Mouse (Mus musculus) heart, adult 2 months (tissue): ENCODE measurements at regions not wholly inside any gene's neighbourhood (a gene's known extent, or its start where the extent isn't known, plus 50 kb on each side); places are given as distances from the start of the nearest gene placed in this dataset.

Experiments used
- DNase-seq, 2 experiments: peaks; one replicate each; pipeline ENCODE4 v3.0.0; 2021
- H3K27ac ChIP-seq: fragments of 200-600 bp; 2 replicates; pipeline ENCODE4 v1.8.1; 2022
- H3K27me3 ChIP-seq: fragments of 200-500 bp; 2 replicates; pipeline ENCODE4 v1.6.1; 2012; ENCODE audit warnings: mild to moderate bottlenecking, low read length, inconsistent platforms, mixed read lengths; ENCODE audit not compliant: control insufficient read depth, insufficient read depth
- H3K36me3 ChIP-seq: fragments of 200-500 bp; 2 replicates; pipeline ENCODE4 v1.6.1; 2012; ENCODE audit warnings: low read length, inconsistent platforms; ENCODE audit not compliant: control insufficient read depth, insufficient read depth
- H3K4me1 ChIP-seq: fragments of 200-500 bp; 2 replicates; pipeline ENCODE4 v1.6.1; 2011; ENCODE audit warnings: low read length; ENCODE audit not compliant: control insufficient read depth, insufficient read depth
- H3K4me3 ChIP-seq: fragments of 200-600 bp; 2 replicates; pipeline ENCODE4 v1.8.1; 2022
- H3K79me2 ChIP-seq: fragments of 200-500 bp; replicated peaks from 2 replicates; pipeline ENCODE4 v1.6.1; 2012; ENCODE audit warnings: mild to moderate bottlenecking, inconsistent platforms, low read length, moderate library complexity, mixed read lengths; ENCODE audit not compliant: control insufficient read depth, insufficient read depth
- H3K9ac ChIP-seq: fragments of 200-500 bp; 2 replicates; pipeline ENCODE4 v1.6.1; 2012; ENCODE audit warnings: low read depth, mild to moderate bottlenecking, control low read depth, inconsistent platforms, low read length, mixed read lengths
- CTCF ChIP-seq: fragments of 200-600 bp; IDR thresholded peaks from 2 replicates; pipeline ENCODE4 v1.8.1; 2022; ENCODE audit warnings: antibody characterized with exemption, mild to moderate bottlenecking, moderate library complexity
- EP300 ChIP-seq: fragments of 200-500 bp; IDR thresholded peaks from 2 replicates; pipeline ENCODE4 v1.6.1; 2011; ENCODE audit warnings: low read depth, low read length, control low read depth; ENCODE audit not compliant: insufficient read depth
- POLR2A ChIP-seq: fragments of 200-500 bp; IDR thresholded peaks from 2 replicates; pipeline ENCODE4 v1.6.1; 2011; ENCODE audit warnings: mild to moderate bottlenecking, low read depth, low read length, control low read depth; ENCODE audit not compliant: insufficient read depth
- WGBS: fragments of 180-500 bp; shearing (Covaris S2); methylation state at CpG from one replicate; pipeline ENCODE4 v1.1.7; 2018; 5-methylcytosine and 5-hydroxymethylcytosine counted together
- intact Hi-C: fragments of 180-260 bp; cut with DNase I; formaldehyde crosslinking; loops from one replicate; pipeline ENCODE4 v1.15.1; 2025

- intact Hi-C loops = no loop called here
- DNase-seq = no peak
- Histone ChIP-seq H3K9ac (no peak overlapping the region), H3K4me3 (no peak overlapping the region), H3K27ac (no peak overlapping the region), H3K36me3 (no peaks in the 10 kb centered on the region), H3K27me3 (no peaks in the 10 kb centered on the region), H3K79me2 (no peaks in the 10 kb centered on the region), H3K4me1 (0 out of 2 replicates have a peak, but pooled peaks cover 1% of the 10 kb centered on the region)
- 47% methylated on average over 3 of the region's 3 CpGs for WGBS
- TF ChIP-seq EP300 = no peak
- TF ChIP-seq CTCF = no peak
- no peak for TF ChIP-seq POLR2A
Observed at GRCm38 (mm10) chr16:55612873-55613272, 225.8 kb downstream of the Nfkbiz start.

GRCm38 (mm10) chr16:55612001-55612400 lies 226.7 kb downstream of the Nfkbiz start:
- Histone ChIP-seq H3K36me3 (peaks cover under 1% of the 10 kb centered on the region), H3K4me3 (no peak overlapping the region), H3K79me2 (no peaks in the 10 kb centered on the region), H3K27me3 (no peaks in the 10 kb centered on the region), H3K4me1 (no peaks in the 10 kb centered on the region), H3K9ac (no peak overlapping the region), H3K27ac (no peak overlapping the region)
- no peak for DNase-seq
- 67% methylated on average over 5 of the region's 5 CpGs for WGBS
- intact Hi-C loops = no loop called here
- TF ChIP-seq CTCF (no peak), POLR2A (no peak), EP300 (no peak)

- no peaks in the 10 kb centered on the region for H3K27me3 ChIP-seq
- TF ChIP-seq POLR2A = no peak
- TF ChIP-seq CTCF = no peak
- no peak for TF ChIP-seq EP300
- intact Hi-C loops = no loop called here
- no peaks in the 10 kb centered on the region for H3K4me1 ChIP-seq
- H3K4me3 ChIP-seq = no peak overlapping the region
- no peak for DNase-seq
- H3K36me3 ChIP-seq = peaks cover 5% of the 10 kb centered on the region
- no peak overlapping the region for H3K27ac ChIP-seq
- WGBS = 86% methylated on average over 3 of the region's 3 CpGs
- no peak overlapping the region for H3K9ac ChIP-seq
- H3K79me2 ChIP-seq = no peaks in the 10 kb centered on the region
Observed at GRCm38 (mm10) chr16:55611172-55611571, 227.5 kb downstream of the Nfkbiz start.

- WGBS = 69% methylated on average over 3 of the region's 3 CpGs
Observed at GRCm38 (mm10) chr16:55608361-55608760, 230.3 kb downstream of the Nfkbiz start.

GRCm38 (mm10) chr16:55606447-55607239 lies 232.1 kb downstream of the Nfkbiz start:
- no peaks in the 10 kb centered on the region for H3K79me2 ChIP-seq
- intact Hi-C loops = no loop called here
- peaks cover 4% of the 10 kb centered on the region for H3K4me1 ChIP-seq
- no peak overlapping the region for H3K4me3 ChIP-seq
- WGBS = 63% methylated on average over 7 of the region's 7 CpGs
- TF ChIP-seq CTCF = no peak
- no peak for TF ChIP-seq EP300
- no peak for TF ChIP-seq POLR2A
- peaks cover 6% of the 10 kb centered on the region for H3K36me3 ChIP-seq
- H3K9ac ChIP-seq = no peak overlapping the region
- H3K27ac ChIP-seq = peak overlapping the region; percentile 31; the same call in 1 of the 2 replicates
- no peak for DNase-seq
- H3K27me3 ChIP-seq = no peaks in the 10 kb centered on the region

More at GRCm38 (mm10) chr16:55608361-55608760, 230.3 kb downstream of the Nfkbiz start:
- no peak for TF ChIP-seq POLR2A
- TF ChIP-seq EP300 = no peak
- TF ChIP-seq CTCF = no peak
- Histone ChIP-seq H3K79me2 (no peaks in the 10 kb centered on the region), H3K4me1 (peaks cover 4% of the 10 kb centered on the region), H3K4me3 (no peak overlapping the region), H3K9ac (no peak overlapping the region), H3K27me3 (no peaks in the 10 kb centered on the region), H3K36me3 (peaks cover 6% of the 10 kb centered on the region), H3K27ac (no peak overlapping the region)
- DNase-seq = no peak
- intact Hi-C loops = no loop called here

- no peak for DNase-seq
- no peaks in the 10 kb centered on the region for H3K27me3 ChIP-seq
- peaks cover 4% of the 10 kb centered on the region for H3K4me1 ChIP-seq
- H3K4me3 ChIP-seq = no peak overlapping the region
- intact Hi-C loops = no loop called here
- WGBS = 87% methylated on average over 2 of the region's 2 CpGs
- H3K9ac ChIP-seq = no peak overlapping the region
- TF ChIP-seq EP300 = no peak
- TF ChIP-seq POLR2A = no peak
- TF ChIP-seq CTCF = no peak
- no peaks in the 10 kb centered on the region for H3K79me2 ChIP-seq
- H3K36me3 ChIP-seq = peaks cover 6% of the 10 kb centered on the region
- no peak overlapping the region for H3K27ac ChIP-seq
Observed at GRCm38 (mm10) chr16:55603611-55604010, 235.1 kb downstream of the Nfkbiz start.
